Mouse (Mus musculus) adipocyte (in vitro differentiated cells): Measurements from ENCODE around the gene Ten1.

Source experiments
- DNase-seq: peaks from one replicate; pipeline ENCODE4 v3.0.0-alpha.2; 2016; ENCODE audit warnings: low spot score

The Ten1 gene

GRCm38 (mm10) chr11:116196866-116197583 is 1.6 kb upstream of the Ten1 start:
- no peak for DNase-seq

- no peak for DNase-seq
Measured at GRCm38 (mm10) chr11:116197584-116197906, 1.1 kb upstream of the Ten1 start.

- peak; percentile 46 for DNase-seq
Measured at GRCm38 (mm10) chr11:116198132-116198531, 523 bp upstream of the Ten1 start.

- no peak for DNase-seq
Measured at GRCm38 (mm10) chr11:116201151-116201550, 2.5 kb downstream of the Ten1 start.

GRCm38 (mm10) chr11:116203150-116203549 is 4.5 kb downstream of the Ten1 start:
- DNase-seq, result no peak

- DNase-seq, result no peak
Measured at GRCm38 (mm10) chr11:116206678-116207077, 8.0 kb downstream of the Ten1 start.

GRCm38 (mm10) chr11:116208660-116209059 is 10.0 kb downstream of the Ten1 start:
- DNase-seq, result no peak

- DNase-seq, result no peak
Measured at GRCm38 (mm10) chr11:116209257-116209656, 10.6 kb downstream of the Ten1 start.

GRCm38 (mm10) chr11:116210696-116211095 is 12.0 kb downstream of the Ten1 start:
- no peak for DNase-seq

GRCm38 (mm10) chr11:116212847-116213246 is 14.2 kb downstream of the Ten1 start:
- DNase-seq, result no peak

- DNase-seq, result peak; percentile 60
Measured at GRCm38 (mm10) chr11:116213877-116214510, 15.3 kb downstream of the Ten1 start.

GRCm38 (mm10) chr11:116215181-116215580 is 16.5 kb downstream of the Ten1 start:
- DNase-seq, result no peak

- no peak for DNase-seq
Measured at GRCm38 (mm10) chr11:116215991-116216390, 17.3 kb downstream of the Ten1 start.

GRCm38 (mm10) chr11:116216549-116216948 is 17.9 kb downstream of the Ten1 start:
- no peak for DNase-seq

- peak; percentile 74 for DNase-seq
Measured at GRCm38 (mm10) chr11:116218263-116218662, 19.6 kb downstream of the Ten1 start.

- DNase-seq, result peak; percentile 99
Measured at GRCm38 (mm10) chr11:116218737-116219400, 20.2 kb downstream of the Ten1 start.

- peak; percentile 82 for DNase-seq
Measured at GRCm38 (mm10) chr11:116219885-116220284, 21.2 kb downstream of the Ten1 start.

- no peak for DNase-seq
Measured at GRCm38 (mm10) chr11:116221931-116222739, 23.5 kb downstream of the Ten1 start.

- no peak for DNase-seq
Measured at GRCm38 (mm10) chr11:116222740-116223059, 24.0 kb downstream of the Ten1 start.

GRCm38 (mm10) chr11:116226414-116226813 is 27.8 kb downstream of the Ten1 start:
- peak; percentile 92 for DNase-seq

- DNase-seq, result no peak
Measured at GRCm38 (mm10) chr11:116228699-116229098, 30.0 kb downstream of the Ten1 start.

- DNase-seq, result no peak
Measured at GRCm38 (mm10) chr11:116232427-116232826, 33.8 kb downstream of the Ten1 start.

- no peak for DNase-seq
Measured at GRCm38 (mm10) chr11:116234901-116235300, 36.2 kb downstream of the Ten1 start.
